Mouse (Mus musculus) layer of hippocampus, postnatal 36 days (tissue): ENCODE measurements around the gene Creb3l4. TPM values are rescaled to one million over a fixed set of nuclear protein-coding genes. Genes with fewer than 3 reads are reported as not detected.
A peak's percentile ranks its signal among the peaks of the same experiment; 100 is the strongest.

Experiments
- DNase-seq, 2 experiments: peaks; one replicate each; pipeline ENCODE4 v3.0.0; 2022
- total RNA-seq, 2 experiments: library from RNA; stranded (reverse); gene quantifications; 2 replicates each; pipeline ENCODE4 v1.2.3; 2021

Creb3l4 gene
- total RNA-seq, 2 experiments from 2014 or later = 0.40 TPM; not detected in 1

DNA sequence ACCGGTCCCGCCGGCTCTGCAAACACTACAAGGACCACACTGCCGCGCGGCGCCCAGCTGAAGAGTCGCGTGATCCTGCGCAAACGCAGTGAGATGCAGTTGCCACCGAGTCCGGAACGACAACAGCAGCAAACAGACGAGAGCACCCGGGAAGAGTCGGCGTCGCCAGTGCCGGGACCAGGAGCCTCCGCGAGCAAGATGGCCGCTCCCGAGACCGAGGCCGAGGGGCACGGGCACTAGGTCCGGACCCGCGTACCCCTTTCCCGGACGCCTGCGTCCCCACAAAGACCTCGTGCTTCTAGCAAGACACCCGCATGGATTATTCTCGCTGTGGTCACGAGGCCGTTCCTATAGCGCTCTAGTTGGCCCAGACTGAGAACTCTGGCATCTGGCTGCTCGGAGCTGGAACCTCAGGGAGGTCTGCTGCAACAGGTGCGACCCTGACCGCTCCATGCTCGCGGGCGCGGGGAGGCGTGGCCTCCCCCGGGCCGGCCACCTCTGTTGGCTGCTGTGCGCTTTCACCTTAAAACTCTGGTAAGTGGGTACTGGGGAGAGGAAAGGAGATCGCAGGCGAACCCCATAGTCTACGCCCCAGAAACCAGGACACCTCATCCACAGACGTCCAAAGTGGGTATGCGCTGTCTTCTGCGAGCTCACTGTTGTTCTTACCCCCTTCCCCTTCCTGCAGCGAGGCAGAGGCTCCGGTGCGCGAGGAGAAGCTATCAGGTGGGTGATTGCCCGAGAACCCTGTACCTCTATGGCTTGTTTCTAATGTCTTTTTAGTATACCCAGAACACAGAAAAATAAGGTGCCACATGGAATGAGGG, 11.6 kb downstream of the Creb3l4 start, which contains the start of gene Jtb:
TSS of gene Jtb (plus strand) at position 91 of the 827 bp plus-strand sequence.
- peak; percentile 95 for DNase-seq

DNA sequence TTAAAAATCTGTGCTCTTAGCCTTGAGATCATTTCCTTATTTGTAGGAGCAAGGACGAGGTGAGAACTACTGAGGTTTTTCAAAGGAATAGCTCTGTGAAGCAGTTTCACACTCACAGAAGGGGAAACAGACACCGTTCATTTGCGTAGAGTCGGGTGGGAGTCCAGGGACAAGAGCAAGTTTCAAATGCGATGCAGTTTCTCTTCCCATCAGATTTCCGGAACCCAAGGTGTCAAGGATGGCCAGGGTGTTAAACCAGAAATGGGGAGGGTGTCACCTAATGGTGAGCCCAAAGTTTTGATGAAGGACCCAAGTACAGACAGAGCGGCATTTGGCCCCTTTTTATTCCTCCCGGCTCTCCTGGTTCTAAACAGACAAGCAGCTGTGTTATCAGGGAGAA, 12.2 kb downstream of the Creb3l4 start:
- no peak for DNase-seq

DNA sequence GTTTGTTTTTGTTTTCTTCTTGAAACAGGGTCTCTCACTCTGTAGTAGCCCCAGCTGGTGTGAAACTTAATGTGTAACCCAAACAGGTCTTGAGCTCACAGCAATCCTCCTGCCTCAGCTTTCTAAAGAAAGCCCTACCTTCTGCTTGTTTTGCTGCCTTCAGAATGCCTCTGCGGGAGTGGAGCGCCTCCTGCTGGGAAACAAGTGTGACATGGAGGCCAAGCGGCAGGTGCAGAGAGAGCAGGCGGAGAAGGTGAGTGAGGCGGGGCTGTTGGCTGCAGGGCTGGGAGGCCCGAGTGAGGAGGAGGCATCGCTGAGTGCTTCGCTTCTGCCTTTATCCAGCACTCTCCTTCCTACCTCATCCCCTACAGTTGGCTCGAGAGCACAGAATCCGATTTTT, 19.0 kb downstream of the Creb3l4 start:
- DNase-seq = no peak

DNA sequence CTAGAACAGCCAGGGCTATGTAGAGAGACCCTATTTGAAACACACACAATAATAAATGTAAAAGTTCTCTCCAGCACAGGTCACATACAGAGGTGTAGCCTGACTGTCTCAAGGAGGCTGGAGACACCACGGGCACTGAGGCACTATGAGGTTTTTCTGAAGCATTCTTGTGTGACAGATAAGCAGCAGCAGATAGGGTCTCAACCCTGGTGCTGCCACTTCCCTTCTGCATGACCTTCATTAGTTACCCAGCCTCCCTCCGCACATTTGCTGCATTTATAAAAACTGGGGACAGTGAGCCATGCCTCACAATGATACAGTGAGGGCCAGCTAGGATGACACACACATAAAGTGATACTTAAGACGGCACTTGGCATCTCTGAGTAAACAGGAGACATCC, 20.4 kb downstream of the Creb3l4 start:
- no peak for DNase-seq

DNA sequence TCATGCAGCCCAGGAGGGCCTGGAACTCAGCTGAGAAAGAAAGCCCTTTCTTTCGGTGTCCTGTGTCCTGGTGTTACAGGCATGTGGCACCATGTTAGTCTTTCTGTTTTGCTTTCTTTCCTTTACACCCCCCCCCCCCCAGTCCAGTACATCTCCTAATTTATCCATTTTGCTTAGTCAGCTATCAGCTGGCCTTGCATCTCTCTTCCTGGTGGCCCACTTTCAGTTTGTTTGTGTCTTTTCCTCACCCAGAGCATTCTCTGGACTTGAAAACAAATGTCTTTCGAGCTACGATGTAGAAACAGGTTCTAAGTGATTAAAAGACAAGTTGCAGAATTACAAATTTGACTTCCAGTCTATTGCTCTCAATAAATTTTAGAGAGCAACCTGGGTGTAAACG, 20.9 kb downstream of the Creb3l4 start:
- no peak for DNase-seq

DNA sequence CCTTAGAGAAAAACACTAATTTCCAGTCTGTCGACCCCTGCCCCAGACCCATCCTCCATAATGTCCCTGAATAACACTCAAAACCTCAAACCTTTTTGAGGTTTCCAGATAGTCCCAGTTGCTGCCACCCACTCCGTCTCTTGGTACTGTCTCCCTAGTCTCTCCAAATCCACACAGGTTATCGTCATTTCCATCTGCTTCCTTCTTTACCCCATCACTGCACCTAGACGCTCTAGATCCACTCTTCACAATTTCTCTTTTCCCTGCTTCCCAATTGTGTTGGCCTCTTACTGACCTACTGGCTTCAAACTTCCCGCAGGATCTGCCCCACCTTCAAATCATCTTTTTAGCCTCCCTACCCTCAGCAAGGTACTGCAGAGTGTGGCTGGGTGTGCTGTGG, 22.2 kb downstream of the Creb3l4 start:
- no peak for DNase-seq

DNA sequence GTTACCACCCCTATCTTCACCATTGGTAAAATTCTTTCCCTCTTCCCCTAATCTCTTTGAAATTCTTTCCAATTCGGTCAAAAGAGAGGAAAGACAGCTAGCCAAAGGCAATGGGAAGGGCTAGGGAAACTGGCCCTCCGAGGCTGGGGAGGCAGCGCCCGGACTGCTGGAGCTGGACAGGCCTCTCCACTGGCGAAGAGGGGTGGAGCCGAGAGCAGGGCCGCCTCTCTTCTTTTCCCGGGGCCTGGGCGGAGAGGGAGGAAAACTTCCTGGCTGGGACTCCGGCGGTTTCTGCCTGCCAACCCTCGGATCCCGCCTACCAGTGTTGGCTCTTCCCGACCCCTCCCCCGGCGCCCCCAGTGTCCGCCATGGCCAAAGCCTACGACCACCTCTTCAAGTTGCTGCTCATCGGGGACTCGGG, 22.8 kb downstream of the Creb3l4 start:
- peak; percentile 38 to 40 for DNase-seq

DNA sequence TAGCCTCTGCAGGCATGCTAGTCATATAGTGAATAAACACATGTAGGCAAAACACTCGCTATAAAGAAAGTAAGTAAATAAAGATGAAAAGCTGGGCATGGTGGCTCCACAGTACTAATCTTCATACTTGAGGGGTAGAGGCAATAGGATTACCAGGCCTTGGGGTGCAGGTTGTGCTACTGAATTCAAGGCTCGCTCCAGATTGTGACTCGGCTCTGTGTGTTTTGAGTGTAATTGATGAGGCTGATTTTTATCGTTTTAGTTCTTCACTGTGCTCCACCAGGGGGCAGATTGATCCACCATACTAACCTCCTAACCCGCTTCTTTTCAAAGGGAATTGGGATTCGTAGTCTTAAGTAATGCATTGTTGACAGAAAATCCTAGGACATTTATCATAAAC, 23.2 kb downstream of the Creb3l4 start:
- DNase-seq = peak; percentile 24 to 43

DNA sequence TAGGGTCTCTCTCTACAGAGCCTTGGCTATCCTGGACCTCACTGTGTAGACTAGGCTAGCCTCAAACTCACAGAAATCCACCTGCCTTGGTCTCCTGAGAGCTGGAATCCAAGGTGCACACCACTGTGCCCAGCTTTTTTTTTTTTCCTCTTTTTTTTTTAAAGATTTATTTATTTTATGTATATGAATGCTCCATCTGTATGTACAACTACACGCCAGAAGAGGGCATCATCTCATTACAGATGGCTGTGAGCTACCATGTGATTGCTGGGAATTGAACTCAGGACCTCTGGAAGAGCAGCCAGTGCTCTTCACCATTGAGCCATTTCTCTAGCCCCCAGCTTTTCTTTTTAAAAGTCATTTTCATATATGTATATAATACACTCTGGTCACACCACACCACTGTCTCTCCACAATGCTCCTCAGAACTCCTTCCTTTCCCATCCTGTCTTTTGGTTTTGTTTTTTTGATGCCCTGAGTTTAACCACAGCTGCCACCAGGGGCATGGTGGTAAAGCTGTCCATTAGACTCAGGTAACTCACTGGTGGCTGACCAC, 27.4 kb downstream of the Creb3l4 start:
- DNase-seq = no peak

DNA sequence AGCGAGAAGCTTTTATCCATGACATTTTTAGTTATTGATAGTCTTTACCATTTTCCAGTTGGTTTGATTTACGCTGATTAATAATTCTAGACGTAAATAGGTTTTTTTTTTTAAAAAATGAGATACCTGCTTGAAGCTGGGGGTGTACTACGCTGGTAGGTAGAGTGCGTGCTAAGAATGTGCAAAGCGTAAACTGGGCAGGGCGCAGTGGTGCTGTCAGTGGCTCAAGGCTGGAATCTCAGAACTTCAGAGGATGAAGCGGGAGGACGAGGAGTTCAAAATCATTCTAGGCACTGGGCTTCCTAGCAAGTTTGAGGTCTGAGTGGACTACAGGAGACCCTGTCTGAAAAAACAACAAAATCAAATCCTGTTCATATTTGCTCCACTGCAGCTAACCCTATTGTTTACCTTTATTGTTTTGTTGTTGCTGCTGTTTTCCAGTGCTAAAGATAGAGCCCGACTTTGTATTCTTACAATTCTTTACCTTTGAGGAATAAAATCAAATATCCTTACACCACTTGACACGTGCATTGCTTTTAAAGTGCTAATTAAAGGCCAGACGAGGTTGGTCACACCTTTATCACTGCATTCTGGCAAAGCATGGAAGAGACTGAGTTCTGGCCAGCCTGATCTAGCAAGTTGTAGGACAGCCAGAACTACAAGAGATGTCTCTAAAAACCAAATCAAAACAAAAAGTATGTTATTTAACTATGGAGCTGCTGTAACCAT, 29.2 kb downstream of the Creb3l4 start:
- no peak for DNase-seq

DNA sequence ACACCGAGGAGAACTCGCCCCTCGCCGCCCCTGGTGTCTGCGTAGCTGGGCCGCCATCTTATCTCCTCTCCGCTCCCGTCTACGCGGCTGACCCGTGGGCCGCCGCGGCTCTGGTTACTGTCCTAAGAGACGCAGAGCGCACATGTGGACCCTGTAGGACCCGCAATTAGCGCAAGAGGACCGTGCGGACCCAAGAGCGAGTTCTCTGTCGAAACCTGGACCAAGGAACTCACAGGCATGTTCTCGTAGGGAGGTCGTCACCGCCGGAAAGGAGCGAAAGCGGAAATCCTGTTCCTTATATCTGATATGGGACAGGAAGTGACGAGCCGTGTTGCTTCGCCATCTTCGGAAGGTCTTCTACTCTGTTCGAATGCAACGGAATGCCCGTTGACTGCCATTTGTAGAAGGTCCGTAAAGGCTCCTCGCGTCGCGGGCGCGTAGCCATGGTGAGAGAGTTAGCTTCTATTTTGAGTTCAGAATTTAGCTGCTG, 29.9 kb downstream of the Creb3l4 start, which contains the start of the genes Rps27 and Rab13:
TSS of gene Rps27 (minus strand) at position 275 of the 490 bp plus-strand sequence.
TSS of gene Rab13 (plus strand) at position 319 of the 490 bp plus-strand sequence.
- peak; percentile 90 to 92 for DNase-seq

DNA sequence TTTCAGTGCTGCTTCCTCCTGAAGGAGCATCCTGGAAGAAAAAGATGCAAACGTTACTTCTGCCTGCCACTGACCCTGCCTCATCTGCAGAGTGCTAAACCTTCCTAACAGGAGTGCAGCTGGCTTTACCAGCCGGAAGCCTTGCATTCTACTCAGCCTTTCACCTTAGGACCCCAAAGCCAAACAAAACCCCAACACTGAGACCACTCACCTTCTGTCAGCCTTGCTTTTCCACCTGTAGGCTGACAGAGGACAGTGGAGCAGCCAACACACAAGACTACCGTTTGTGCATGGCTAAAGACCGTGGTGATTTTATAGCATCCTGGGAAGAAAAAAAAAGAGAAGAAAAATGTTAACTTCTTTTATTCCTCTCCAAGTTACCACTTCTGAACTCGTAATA, 30.6 kb downstream of the Creb3l4 start:
- DNase-seq = no peak

DNA sequence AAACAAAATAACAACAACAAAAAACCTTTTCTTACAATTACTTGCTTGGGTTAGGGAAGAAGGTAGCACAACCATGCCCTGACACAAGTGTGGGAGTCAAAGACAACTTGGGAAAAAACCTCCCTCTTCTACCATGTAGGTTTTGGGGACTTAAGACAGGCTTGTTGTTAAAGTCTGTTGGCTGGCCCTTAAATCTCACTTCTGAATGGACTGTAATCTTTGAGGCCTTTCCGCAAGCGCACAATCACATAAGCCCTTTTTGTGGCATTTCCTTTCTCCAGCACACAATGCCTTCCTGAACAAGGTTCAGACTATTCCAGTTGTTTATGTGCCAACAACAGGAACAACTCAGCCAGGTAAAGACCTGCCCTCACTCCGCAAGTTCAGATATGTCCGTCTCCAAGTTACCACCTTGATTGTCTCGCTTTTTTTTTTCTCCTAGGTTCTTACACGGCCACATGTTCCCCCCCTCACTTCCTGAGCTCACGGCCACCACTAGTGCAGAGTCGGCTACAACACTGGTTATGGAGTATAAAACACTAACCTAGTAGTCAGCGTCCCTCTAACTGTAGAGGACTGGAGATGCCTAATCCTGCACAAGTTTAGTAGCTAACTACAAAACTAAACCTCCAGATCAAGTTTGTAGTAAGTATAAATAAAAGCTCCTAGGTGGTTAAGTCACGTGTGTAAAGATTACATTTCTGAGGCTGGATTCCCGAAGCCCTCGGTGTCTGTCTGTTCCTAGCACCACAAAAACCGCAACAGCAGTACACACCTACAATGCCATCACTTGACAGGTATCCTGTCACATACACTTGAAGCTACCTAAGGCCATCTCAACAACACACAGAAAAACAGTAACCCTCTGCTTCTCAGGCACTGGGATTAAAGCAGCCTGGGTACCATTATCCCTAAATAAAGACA, 31.6 kb downstream of the Creb3l4 start:
- DNase-seq = no peak

DNA sequence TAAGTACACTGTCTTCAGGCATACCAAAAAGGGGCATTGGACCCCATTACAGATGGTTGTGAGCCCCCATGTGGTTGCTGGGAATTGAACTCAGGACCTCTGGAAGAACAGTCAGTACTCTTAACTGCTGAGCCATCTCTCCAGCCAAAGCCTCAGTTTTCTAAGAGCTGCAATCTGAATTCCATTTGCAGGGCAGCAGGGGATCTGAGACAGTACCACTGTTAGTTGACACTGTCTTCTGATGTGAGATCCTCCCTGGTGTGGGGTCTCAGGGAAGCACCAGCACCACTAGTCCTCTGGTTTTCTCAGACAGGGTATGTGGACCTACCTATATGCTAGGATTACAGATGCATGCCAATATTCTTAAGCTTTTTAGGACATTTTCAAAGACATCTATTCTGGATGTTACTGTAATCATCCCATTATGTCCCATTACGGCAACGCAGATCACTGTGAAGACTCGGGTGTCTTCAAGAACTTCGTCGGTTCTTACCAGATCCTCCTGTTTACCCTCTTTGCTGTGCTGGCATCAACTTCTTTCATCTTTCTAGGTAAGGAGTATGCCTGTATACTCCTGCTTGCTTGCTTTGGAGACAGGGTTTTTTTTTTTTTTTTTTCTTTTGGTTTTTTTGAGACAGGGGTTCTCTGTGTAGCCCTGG, 33.3 kb downstream of the Creb3l4 start:
- DNase-seq = no peak

DNA sequence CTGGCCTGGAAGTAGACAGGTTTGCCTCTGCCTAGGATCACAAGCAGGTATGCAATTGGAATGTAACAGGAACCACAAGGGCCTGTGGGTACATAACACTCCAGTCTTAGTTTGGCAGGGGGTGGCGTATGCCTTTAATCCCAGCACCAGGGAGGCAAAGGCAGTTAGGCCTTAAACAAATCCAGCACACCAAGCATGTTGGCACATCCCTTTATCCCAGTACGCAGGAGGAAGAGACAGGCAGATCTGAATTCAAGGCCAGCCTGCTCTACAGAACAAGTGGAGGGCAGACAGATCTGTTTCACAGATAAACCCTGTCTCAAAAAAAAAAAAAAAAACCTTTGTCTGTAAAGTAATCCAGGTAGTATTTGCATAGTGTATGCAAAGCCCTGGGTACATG, 34.6 kb downstream of the Creb3l4 start:
- no peak for DNase-seq

DNA sequence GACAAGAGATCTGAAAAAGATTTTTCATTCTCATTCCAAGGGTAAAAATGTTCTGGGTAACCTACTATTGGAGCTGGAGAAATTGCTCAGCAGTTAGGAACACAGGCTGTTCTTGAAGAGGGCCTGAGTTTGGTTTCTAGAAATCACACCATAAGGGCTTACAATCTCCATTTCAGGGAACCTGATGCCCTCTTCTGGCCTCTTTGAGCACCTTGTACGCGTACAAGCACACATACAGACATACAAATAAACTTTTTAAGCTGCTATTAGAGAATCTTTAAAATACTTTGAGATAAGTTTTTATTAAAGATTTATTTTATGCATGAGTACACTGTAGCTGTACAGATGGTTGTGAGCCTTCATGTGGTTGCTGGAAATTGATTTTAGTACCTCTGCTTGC, 38.7 kb downstream of the Creb3l4 start:
- DNase-seq = no peak

DNA sequence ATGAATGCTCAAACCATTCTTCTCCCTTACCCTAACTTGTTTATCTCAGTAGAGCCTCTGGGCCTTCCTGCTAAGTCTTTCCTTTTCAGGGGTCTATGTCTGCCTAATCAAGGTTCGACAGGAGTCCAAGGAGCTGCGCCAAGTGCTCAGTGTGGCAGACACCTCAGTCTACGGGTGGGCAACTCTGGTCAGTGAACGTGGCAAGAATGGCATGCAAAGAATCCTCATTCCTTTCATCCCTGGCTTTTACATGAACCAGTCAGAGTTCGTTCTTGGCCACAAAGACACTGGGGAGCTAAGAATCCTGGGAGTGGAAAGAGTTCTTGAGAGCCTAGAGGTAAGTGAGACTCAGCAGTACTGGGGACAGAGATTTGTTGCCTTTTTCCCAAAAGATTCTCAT, 39.7 kb downstream of the Creb3l4 start:
- no peak for DNase-seq

DNA sequence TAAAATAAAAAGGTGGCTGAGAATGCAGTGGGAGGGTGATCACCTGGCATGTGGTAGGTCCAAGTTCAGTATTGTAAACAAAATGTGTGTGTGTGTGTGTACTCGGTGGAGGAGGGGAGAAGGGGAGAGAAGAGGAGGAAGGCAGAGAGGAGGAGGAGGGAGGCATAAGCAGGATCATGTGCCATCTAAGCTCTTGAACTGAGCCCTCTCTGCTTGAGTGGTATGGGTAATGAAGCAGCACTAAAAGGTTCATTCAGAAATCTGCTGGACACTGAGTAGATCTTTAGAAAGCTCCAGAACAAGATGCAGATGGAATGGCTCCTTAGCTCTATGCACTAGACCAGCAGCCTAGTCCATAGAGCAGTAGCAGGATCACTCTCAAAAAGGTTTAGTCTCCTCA, 40.4 kb downstream of the Creb3l4 start:
- no peak for DNase-seq

DNA sequence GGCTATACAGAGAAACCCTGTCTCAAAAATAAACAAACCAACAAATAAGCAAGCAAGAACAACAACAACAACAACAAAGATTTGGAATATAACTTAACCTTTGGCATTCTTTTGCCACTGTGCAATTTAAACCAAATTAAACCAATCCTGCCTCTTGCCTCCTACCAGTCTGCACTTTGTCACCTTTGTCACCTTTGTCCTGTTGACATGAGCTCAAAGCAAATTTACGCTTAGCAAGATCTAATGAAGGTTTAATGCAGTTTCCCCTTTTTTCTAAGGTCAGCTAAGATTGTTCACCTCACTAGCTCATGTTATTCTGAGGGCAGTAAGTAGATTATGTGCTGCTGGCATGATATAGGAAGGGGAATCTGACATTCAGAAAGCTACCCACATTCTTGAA, 45.8 kb downstream of the Creb3l4 start:
- no peak for DNase-seq

DNA sequence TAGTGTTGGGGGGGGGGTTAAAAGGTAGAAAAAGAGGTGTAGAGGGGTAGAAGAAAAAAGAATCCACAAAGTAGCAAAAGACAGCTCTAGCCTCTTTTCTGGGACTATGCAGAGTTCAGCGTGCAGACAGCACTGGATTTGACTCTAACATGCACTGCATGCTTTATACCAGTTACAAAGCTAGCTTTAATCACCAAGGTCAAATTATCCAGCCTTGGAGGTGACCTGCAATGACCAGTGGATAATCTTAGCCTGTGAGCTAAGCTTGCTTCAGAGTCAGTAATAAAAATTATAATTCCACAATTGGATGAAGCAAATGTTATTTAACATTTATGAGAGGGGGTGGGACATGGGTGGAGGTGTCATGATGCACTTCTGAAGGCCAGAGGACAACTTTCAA, 47.7 kb downstream of the Creb3l4 start:
- DNase-seq = no peak

DNA sequence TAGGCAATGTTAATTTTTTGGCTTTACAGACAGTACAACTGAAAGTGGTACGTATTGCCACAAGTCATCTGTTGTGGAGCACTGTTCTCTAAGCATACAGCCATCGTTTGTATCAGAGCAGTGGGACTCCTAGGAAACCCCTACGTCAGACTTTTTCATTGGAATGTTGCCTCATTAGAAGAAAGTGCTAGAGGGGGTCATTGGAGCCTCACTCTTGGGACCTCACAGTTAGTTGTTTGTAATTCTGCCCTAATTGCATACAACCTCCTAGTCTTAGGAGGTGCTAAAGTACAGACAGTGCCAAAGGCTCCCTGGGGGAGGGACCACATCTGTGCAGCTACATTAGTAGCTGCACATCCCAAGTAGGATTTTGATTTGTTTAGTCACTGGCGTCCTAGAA, 48.6 kb downstream of the Creb3l4 start:
- DNase-seq = no peak
